Mouse (Mus musculus) kidney, embryonic 16.5 days (tissue): ENCODE measurements around the gene H6pd. TPM values are rescaled to one million over a fixed set of nuclear protein-coding genes. Genes with fewer than 3 reads are reported as not detected.

Experiments
- ATAC-seq: fragments of 200-750 bp; cut with Nextera tagmentation; 2 replicates; pipeline ENCODE4 v1.8.0; 2017; ENCODE audit warnings: moderate TSS enrichment; ENCODE audit not compliant: low FRiP score, low TSS enrichment
- H3K27ac ChIP-seq: fragments of 300-500 bp; sonication (generic); 2 replicates; pipeline ENCODE4 v1.5.1; 2014; ENCODE audit warnings: low read length
- H3K27me3 ChIP-seq: fragments of 300-500 bp; sonication (generic); 2 replicates; pipeline ENCODE4 v1.6.1; 2014; ENCODE audit warnings: low read length, control low read depth, mixed read lengths; ENCODE audit not compliant: insufficient read depth
- H3K36me3 ChIP-seq: fragments of 300-500 bp; sonication (generic); 2 replicates; pipeline ENCODE4 v1.6.1; 2014; ENCODE audit warnings: low read length, control low read depth, mixed read lengths; ENCODE audit not compliant: insufficient read depth
- H3K4me1 ChIP-seq: fragments of 300-500 bp; sonication (generic); 2 replicates; pipeline ENCODE4 v1.6.1; 2014; ENCODE audit warnings: low read length, control low read depth, mixed read lengths; ENCODE audit not compliant: insufficient read depth
- H3K4me2 ChIP-seq: fragments of 300-500 bp; sonication (generic); replicated peaks from 2 replicates; pipeline ENCODE4 v1.6.1; 2014; ENCODE audit warnings: low read depth, low read length
- H3K4me3 ChIP-seq: fragments of 300-500 bp; sonication (generic); 2 replicates; pipeline ENCODE4 v1.5.1; 2014; ENCODE audit warnings: mild to moderate bottlenecking, low read length
- H3K9ac ChIP-seq: fragments of 300-500 bp; sonication (generic); replicated peaks from 2 replicates; pipeline ENCODE4 v1.6.1; 2014; ENCODE audit warnings: low read length
- H3K9me3 ChIP-seq: fragments of 300-500 bp; sonication (generic); 2 replicates; pipeline ENCODE4 v1.6.1; 2016; ENCODE audit warnings: low read length, control low read depth
- WGBS: fragments of 180-500 bp; shearing (Covaris S2); extraction: QIAGEN DNeasy Blood & Tissue Kit; methylation state at CpG from one replicate; pipeline ENCODE4 v1.1.7; 2014; 5-methylcytosine and 5-hydroxymethylcytosine counted together
- polyA plus RNA-seq: library from polyadenylated mRNA; unstranded; fragments of >200 nt; fragmentation: Nextera tagmentation; extraction: Ambion mirVana; gene quantifications from 2 replicates; pipeline ENCODE4 v1.2.1, GENCODE M21; 2015

Gene H6pd
- polyA plus RNA-seq, 1 experiment from 2014 or later = 22.8 TPM

DNA sequence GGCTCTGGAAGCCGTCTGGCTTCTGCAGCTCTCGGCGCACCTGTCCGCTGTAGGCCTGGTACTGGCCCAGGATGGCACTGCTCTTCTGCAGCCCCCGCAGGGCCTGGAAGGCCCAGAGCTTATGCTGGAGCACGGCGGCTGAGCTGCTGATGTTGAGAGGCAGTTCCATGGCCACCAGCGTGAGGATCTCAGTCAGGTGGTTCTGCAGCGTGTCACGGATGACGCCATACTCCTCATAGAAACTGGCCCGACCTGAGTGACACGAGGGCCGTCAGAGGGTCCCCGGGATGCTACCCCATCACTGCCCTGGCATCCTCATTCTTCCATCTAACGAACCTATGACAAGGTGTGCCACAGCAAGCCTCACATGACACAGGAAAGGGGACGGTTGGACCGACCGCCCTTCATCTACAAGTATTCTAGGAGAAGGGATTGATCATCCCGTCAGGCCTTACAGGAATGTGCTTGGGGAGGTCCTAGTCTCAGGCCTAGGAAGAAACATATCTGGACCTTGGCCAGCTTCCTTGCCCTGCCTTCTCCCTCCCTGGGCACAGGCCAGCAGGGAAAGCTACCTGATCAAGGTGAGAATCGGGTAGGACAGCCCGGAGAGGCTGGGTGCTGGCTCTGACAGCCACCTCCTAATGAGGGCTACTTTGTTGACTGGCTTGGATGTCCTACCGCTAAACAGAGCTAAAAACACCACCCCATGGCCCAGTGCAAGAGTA, 24.7 kb downstream of the H6pd start:
- H3K9ac ChIP-seq = no peak overlapping the region
- peaks cover 24% of the 10 kb centered on the region for H3K36me3 ChIP-seq
- ATAC-seq = no peak
- no peaks in the 10 kb centered on the region for H3K27me3 ChIP-seq
- H3K27ac ChIP-seq = no peak overlapping the region
- peaks cover 17% of the 10 kb centered on the region for H3K4me1 ChIP-seq
- H3K4me3 ChIP-seq = no peak overlapping the region
- H3K9me3 ChIP-seq = no peaks in the 10 kb centered on the region
- 90% methylated on average over 23 of the region's 23 CpGs for WGBS
- no peak overlapping the region for H3K4me2 ChIP-seq

DNA sequence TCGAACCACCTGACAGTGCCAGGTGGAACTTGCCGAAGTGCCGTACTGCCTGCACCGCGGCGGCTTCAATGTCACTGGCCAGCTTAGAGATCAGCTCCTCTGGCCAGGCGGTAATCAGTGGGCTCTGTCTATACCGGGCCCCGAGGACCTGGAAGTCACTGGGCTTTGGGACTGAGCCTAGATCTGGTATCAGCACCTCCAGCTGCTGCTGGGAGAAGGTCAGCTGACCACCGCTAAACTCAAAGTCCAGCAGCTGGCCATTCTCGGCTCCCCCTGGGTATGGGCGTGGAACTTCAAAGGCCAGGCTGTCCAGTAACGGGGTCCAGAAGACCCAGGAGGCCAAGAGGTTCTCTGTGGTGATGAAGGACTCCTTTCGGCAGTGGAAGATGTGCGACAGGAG, 26.7 kb downstream of the H6pd start:
- Histone ChIP-seq H3K27me3 (no peaks in the 10 kb centered on the region), H3K4me3 (no peak overlapping the region), H3K4me2 (no peak overlapping the region), H3K4me1 (peaks cover 18% of the 10 kb centered on the region), H3K9me3 (no peaks in the 10 kb centered on the region), H3K27ac (no peak overlapping the region), H3K36me3 (peaks cover 21% of the 10 kb centered on the region), H3K9ac (no peak overlapping the region)
- no peak for ATAC-seq
- WGBS = 72% methylated on average over 15 of the region's 15 CpGs

DNA sequence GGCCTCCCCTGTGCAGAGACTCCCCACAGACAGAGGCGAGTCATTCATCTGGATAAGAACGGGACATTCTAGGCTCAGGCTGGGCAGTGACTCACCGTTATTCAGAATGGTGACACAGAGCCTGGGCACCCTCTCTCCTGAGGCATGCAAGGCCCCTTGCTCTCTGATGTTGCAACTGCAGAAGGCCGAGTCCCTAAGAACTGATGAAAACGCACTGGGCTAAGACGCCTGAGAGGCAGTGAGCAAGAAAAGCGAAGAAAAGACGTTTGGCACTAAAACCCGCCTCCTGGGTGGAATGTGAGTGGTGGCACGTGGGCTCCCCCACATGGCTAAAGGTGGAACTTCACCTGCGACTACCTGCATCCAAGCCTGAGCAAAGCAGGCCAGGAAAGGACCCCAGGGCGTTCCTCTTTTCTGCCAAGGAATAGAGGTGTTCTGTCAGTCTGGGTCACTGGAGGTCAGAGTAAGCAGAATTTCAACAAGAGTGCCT, 29.0 kb downstream of the H6pd start:
- Histone ChIP-seq H3K27ac (no peak overlapping the region), H3K9ac (0 out of 2 replicates have a peak overlapping the region, but pooled peaks have one; percentile 25), H3K36me3 (peaks cover 21% of the 10 kb centered on the region), H3K4me1 (peaks cover 18% of the 10 kb centered on the region), H3K4me2 (peak overlapping the region; percentile 39), H3K9me3 (no peaks in the 10 kb centered on the region), H3K4me3 (no peak overlapping the region), H3K27me3 (no peaks in the 10 kb centered on the region)
- 3% methylated on average over 12 of the region's 12 CpGs for WGBS
- ATAC-seq = peak; percentile 58; the same call in 1 of the 2 replicates

DNA sequence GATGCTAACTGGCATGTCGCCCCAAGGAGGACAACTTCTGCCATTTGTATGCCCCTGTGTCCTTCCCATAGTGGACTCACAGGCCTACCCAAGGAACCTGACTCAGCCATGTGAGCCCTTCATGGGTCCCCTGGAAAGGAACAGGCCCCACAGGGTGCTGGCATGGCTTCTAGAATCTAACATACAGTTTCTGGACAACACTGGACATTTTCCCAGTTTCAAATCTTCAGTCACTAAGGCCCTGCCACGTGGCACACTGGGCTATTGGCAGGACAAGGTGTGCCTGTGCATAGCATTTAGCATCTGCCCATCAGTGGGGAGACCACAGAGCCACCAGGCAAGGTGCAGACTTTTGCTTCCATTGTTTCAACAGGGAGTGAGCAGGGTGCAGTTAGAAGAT, 30.0 kb downstream of the H6pd start:
- WGBS = 88% methylated on average over 2 of the region's 2 CpGs

DNA sequence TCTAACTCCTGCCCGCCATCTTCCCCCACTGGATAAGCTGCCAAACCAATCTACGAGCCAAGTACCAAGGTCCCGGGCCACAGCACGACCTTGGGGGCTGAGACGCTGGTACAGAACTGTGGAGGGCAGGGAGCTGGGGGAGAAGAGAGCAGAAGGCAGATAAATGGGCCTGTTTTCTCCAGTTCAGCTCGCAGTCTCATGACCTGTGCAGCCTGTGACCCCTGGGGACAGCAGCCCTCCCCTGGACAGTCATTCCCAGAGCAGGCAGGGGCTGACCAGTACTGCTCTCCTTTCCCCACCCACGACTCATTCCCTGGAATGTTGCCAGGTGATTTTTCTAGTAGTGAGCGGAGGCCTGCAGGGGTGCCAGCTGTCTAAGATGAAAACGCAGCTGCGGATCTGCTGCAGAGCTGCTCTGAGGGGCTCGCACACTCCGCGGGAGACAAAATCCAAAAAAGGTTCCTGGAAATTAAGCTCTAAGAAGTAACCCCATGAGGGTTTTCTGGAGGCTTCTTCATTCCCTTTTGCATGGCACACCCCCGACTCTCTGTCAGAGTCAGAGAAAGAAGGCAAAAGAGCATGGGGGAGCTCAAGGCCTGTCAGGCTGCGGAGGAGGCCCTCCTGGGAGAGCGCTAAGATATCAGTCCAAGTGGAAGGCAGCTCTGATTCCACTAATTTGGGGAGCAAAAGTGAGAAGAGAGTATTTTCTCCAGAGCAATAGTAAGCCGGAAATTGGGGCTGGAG, 30.9 kb downstream of the H6pd start:
- Histone ChIP-seq H3K36me3 (peaks cover 15% of the 10 kb centered on the region; the same call in 1 of the 2 replicates), H3K4me1 (peaks cover 18% of the 10 kb centered on the region), H3K27ac (peak overlapping the region; percentile 58), H3K9me3 (no peaks in the 10 kb centered on the region), H3K4me3 (no peak overlapping the region), H3K4me2 (no peak overlapping the region), H3K27me3 (no peaks in the 10 kb centered on the region), H3K9ac (peak overlapping the region; percentile 19; the same call in 1 of the 2 replicates)
- 37% methylated on average over 17 of the region's 17 CpGs for WGBS
- ATAC-seq = peak; percentile 61

More for the DNA sequence above, 30.0 kb downstream of the H6pd start:
- Histone ChIP-seq H3K27me3 (no peaks in the 10 kb centered on the region), H3K9ac (no peak overlapping the region), H3K27ac (no peak overlapping the region), H3K9me3 (no peaks in the 10 kb centered on the region), H3K4me1 (peaks cover 18% of the 10 kb centered on the region), H3K4me3 (no peak overlapping the region), H3K36me3 (peaks cover 18% of the 10 kb centered on the region), H3K4me2 (no peak overlapping the region)
- no peak for ATAC-seq

DNA sequence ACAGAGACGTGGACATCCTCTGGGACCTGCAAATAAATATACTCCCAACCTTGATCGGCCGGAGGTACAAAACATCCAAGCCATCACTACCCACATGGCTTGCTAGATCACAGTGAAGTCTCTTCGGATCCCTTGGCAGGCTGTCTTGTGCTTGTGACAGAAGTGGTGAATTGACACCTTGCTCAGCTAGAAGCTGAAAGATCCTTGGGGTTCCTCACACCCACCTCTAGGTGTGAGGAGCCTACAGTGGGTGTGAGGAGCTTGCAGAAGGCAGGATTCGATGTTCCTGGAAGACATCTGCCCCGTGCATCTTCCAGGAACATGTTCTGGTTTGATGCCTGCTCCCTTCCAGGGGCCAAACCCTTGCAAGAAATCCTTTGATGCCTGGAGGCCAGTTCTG, 31.6 kb downstream of the H6pd start:
- Histone ChIP-seq H3K36me3 (peaks cover 10% of the 10 kb centered on the region; the same call in 1 of the 2 replicates), H3K4me3 (no peak overlapping the region), H3K4me1 (peaks cover 18% of the 10 kb centered on the region), H3K9me3 (no peaks in the 10 kb centered on the region), H3K27ac (no peak overlapping the region), H3K9ac (no peak overlapping the region), H3K27me3 (no peaks in the 10 kb centered on the region), H3K4me2 (no peak overlapping the region)
- 70% methylated on average over 6 of the region's 6 CpGs for WGBS
- ATAC-seq = no peak

DNA sequence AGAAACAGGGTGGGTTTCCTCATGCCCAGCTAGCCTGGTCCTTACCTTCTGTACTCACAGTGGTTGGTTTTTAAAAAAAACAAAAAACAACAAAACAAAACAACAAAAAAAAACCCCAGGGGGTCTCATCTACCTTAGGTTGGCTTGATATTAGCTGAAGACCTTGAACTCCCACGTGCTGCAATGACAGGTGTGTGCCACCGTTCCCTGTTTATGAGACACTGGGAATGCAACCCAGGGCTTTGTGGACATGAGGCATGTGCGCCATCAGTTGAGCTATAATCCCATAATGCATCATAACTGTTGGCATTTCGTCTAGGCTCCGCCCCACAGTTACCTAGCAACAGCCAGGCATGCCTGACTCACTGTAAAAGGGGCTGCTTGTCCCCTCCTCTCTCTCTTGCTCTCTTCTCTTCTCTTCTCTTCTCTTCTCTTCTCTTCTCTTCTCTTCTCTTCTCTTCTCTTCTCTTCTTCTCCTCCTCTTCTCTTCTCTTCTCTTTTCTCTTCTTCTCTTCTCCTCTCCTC, 33.0 kb downstream of the H6pd start:
- no peak overlapping the region for H3K4me2 ChIP-seq
- no peak overlapping the region for H3K4me3 ChIP-seq
- no peak overlapping the region for H3K9ac ChIP-seq
- no peaks in the 10 kb centered on the region for H3K27me3 ChIP-seq
- H3K36me3 ChIP-seq = no peaks in the 10 kb centered on the region
- no peak overlapping the region for H3K27ac ChIP-seq
- no peak for ATAC-seq
- H3K9me3 ChIP-seq = no peaks in the 10 kb centered on the region
- peaks cover 18% of the 10 kb centered on the region for H3K4me1 ChIP-seq
- 83% methylated on average over 5 of the region's 5 CpGs for WGBS

DNA sequence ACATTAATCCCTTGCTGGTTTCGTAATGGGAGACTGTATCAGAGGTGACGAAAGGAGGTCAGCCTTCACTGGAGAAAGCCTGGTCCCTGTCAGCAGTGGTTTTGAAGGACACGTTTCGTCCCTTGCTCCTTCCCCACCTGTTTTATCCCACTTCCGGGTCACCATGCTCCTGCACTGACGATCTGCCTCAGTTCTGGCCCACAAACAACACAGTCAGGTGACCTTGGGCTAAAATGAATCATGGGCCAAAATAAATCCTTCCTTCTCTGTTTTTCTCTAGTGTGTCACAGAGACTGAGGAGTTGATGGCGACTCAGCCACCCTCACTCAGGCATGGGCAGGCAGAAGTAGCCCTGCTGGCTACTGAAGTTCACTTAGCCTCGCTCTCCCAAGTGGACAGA, 33.5 kb downstream of the H6pd start:
- no peak for ATAC-seq
- whole genome bisulfite sequencing = 47% methylated on average over 8 of the region's 8 CpGs
- H3K9me3 ChIP-seq = no peaks in the 10 kb centered on the region
- H3K4me1 ChIP-seq = peaks cover 18% of the 10 kb centered on the region
- H3K4me2 ChIP-seq = no peak overlapping the region
- H3K4me3 ChIP-seq = no peak overlapping the region
- H3K9ac ChIP-seq = no peak overlapping the region
- H3K27me3 ChIP-seq = no peaks in the 10 kb centered on the region
- no peaks in the 10 kb centered on the region for H3K36me3 ChIP-seq
- H3K27ac ChIP-seq = no peak overlapping the region

DNA sequence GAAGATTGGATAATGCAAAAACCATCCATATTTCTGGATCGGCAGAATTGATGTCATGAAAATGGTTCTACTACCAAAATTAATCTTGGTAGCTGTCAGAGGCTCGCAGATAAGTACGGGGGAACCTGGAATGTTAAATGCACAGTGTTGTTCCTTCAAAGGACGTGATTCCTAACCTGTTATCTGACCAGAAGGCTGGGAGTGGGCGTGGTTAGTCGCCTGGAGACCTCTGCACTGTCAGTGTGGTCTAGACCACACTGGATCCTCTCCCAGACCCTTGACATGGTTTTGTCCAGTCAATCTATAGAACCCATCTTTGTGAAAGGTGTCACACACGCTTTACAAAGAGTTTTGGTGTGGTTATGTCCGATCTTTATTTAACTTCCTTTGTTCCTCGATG, 37.4 kb downstream of the H6pd start:
- Histone ChIP-seq H3K9ac (no peak overlapping the region), H3K4me1 (peaks cover 10% of the 10 kb centered on the region)
- no peak for ATAC-seq

More for the DNA sequence above, 37.4 kb downstream of the H6pd start:
- Histone ChIP-seq H3K4me3 (no peak overlapping the region), H3K36me3 (no peaks in the 10 kb centered on the region), H3K4me2 (no peak overlapping the region), H3K27me3 (no peaks in the 10 kb centered on the region), H3K9me3 (no peaks in the 10 kb centered on the region), H3K27ac (no peak overlapping the region)
- WGBS = 65% methylated on average over 9 of the region's 9 CpGs
